ENCODE assay signal across 10 mouse cellular contexts in genomic region chr12:71978513-71979352, GRCm38 (mm10).
DNase-seq lines count a peak whose midpoint lies in the region; ATAC-seq lines count a peak whose summit lies in the region.
"Had no signal": no experiment of that assay in that cellular context is flagged by ENCODE, and none has a peak within 500 bp of the region (broad histone marks: within the 10 kb centered on the region; RNA-seq: fewer than 3 reads in every experiment).

No protein-coding gene starts in this region.

- peak; percentile 82 for ATAC-seq in forebrain, embryonic 11.5 days (replicated peaks; ENCODE audit: low FRiP score)
- ATAC-seq in inflammation-experienced regulatory T-cells, adult 6 months: no peak
- ATAC-seq in hindbrain, embryonic 11.5 days (ENCODE audit: low FRiP score): no peak
- no peak for ATAC-seq in CD4-positive, CD25-positive, alpha-beta regulatory T cell, adult 4 months
- ATAC-seq: intestine, postnatal 0 days had no signal

- no peaks in the 10 kb centered on the region for H3K27me3 ChIP-seq in forebrain, embryonic 11.5 days (ENCODE audit: control insufficient read depth, insufficient read depth, low read length)
- H3K27me3 ChIP-seq in hindbrain, embryonic 11.5 days (ENCODE audit: control insufficient read depth, insufficient read depth, low read length): no peaks in the 10 kb centered on the region
- H3K27me3 ChIP-seq: embryonic facial prominence, embryonic 15.5 days had no signal

- 22% methylated on average over 12 of the region's 12 CpGs for whole genome bisulfite sequencing in forebrain, embryonic 11.5 days
- 65% methylated on average over 12 of the region's 12 CpGs for WGBS in hindbrain, embryonic 11.5 days

- H3K36me3 ChIP-seq in forebrain, embryonic 11.5 days (ENCODE audit: control insufficient read depth, insufficient read depth, low read length): no peaks in the 10 kb centered on the region; the same call in 1 of the 2 replicates
- peaks cover 10% of the 10 kb centered on the region; the same call in 1 of the 2 replicates for H3K36me3 ChIP-seq in hindbrain, embryonic 11.5 days (ENCODE audit: control insufficient read depth, insufficient read depth, low read length)

- intact Hi-C loops in heart, postnatal 36 days (cut with DNase I): loop anchor here (5.0 kb wide), 1 partner anchor 91 kb away; no protein-coding TSS in a partner anchor
- intact Hi-C loops in gastrocnemius, postnatal 14 days (cut with DNase I; ENCODE audit: low total_unique reads): no loop called here

- H3K4me1 ChIP-seq in forebrain, embryonic 11.5 days (replicated peaks; ENCODE audit: control insufficient read depth, insufficient read depth, low read length): 0 out of 2 replicates have a peak, but pooled peaks cover 2% of the 10 kb centered on the region
- no peaks in the 10 kb centered on the region for H3K4me1 ChIP-seq in hindbrain, embryonic 11.5 days (replicated peaks; ENCODE audit: control insufficient read depth, insufficient read depth, low read length)

- no peaks in the 10 kb centered on the region for H3K9me3 ChIP-seq in forebrain, embryonic 11.5 days (ENCODE audit: control insufficient read depth, low read length)
- H3K9me3 ChIP-seq in hindbrain, embryonic 11.5 days (ENCODE audit: control insufficient read depth, low read length): no peaks in the 10 kb centered on the region
- H3K9me3 ChIP-seq: embryonic facial prominence, embryonic 15.5 days had no signal

- no peak overlapping the region for H3K4me2 ChIP-seq in forebrain, embryonic 11.5 days (ENCODE audit: low read depth, low read length, severe bottlenecking)
- H3K4me2 ChIP-seq in hindbrain, embryonic 11.5 days (replicated peaks; ENCODE audit: low read depth, low read length): no peak overlapping the region
- H3K4me2 ChIP-seq: embryonic facial prominence, embryonic 15.5 days had no signal

- H3K27ac ChIP-seq in forebrain, embryonic 11.5 days (ENCODE audit: low read depth, low read length): no peak overlapping the region
- H3K27ac ChIP-seq in hindbrain, embryonic 11.5 days (ENCODE audit: low read depth, low read length): no peak overlapping the region
- H3K27ac ChIP-seq: embryonic facial prominence, embryonic 15.5 days had no signal

- peak; percentile 12 to 13 for DNase-seq in spleen, postnatal 36 days (ENCODE audit: low spot score in 2 of 2)
- no peak for DNase-seq in spleen, postnatal 14 days (ENCODE audit: low spot score in 2 of 2)
- peak; percentile 60 for DNase-seq in forebrain, embryonic 11.5 days (ENCODE audit: low spot score)
- DNase-seq in heart, postnatal 36 days: peak; percentile 47 to 59
- no peak for DNase-seq in gastrocnemius, postnatal 14 days
- no peak for DNase-seq in hindbrain, embryonic 11.5 days (ENCODE audit: low spot score)

- no peak overlapping the region for H3K9ac ChIP-seq in forebrain, embryonic 11.5 days (ENCODE audit: low read length)
- H3K9ac ChIP-seq in hindbrain, embryonic 11.5 days (ENCODE audit: low read depth, low read length): no peak overlapping the region
- H3K9ac ChIP-seq: embryonic facial prominence, embryonic 15.5 days had no signal

- no peak overlapping the region for H3K4me3 ChIP-seq in forebrain, embryonic 11.5 days (ENCODE audit: low read depth, low read length)
- H3K4me3 ChIP-seq in hindbrain, embryonic 11.5 days (ENCODE audit: low read depth, low read length): no peak overlapping the region
- H3K4me3 ChIP-seq: embryonic facial prominence, embryonic 15.5 days had no signal

Comparison
In these comparisons a context has a peak if more than half of its experiments do, and no peak if none do; other contexts are left out.
1. DNase-seq: peak in spleen, postnatal 36 days (2 of 2), forebrain, embryonic 11.5 days (single experiment) and heart, postnatal 36 days (2 of 2); none in spleen, postnatal 14 days (0 of 2), gastrocnemius, postnatal 14 days (single experiment) and hindbrain, embryonic 11.5 days (single experiment).